Mouse (Mus musculus) urinary bladder, adult 2 months (tissue): ENCODE data around the gene Ikzf2. TPM values are rescaled to one million over a fixed set of nuclear protein-coding genes. Genes with fewer than 3 reads are reported as not detected.

Source experiments
- DNase-seq: peaks from one replicate; pipeline ENCODE4 v3.0.0; 2022; ENCODE audit warnings: low spot score
- polyA plus RNA-seq: library from polyadenylated mRNA; depleted of rRNA; stranded (reverse); fragments of >200 nt; gene quantifications from 2 replicates; pipeline ENCODE4 v1.2.3, GENCODE M21; 2012

Gene Ikzf2
- polyA plus RNA-seq, 1 experiment, result 14.0 TPM

DNA sequence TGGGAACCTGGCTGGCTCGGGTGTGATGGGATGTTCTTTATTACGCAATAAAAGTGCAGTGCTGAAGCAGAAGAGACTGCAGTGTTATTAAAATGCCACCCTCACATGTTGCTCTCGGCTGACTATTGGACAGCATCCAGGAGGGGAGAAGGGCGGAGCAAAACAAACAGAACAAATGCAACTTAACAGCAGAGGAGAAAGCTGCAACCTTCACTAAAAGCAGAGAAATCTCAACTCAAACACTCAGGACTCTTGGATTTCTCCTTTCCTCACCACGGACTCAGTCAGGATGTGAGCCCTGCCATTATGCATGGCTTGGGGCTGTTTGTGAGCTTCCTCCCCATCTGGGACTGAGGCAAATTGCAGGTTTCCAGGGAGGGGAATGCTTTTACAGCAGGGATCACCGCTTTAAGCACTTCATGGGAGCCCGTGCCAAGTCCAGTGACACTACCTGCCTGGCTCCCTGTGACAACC lies 95.7 kb downstream of the Ikzf2 start:
- DNase-seq, result no peak

- no peak for DNase-seq
These were observed 101.5 kb downstream of the Ikzf2 start for GRCm38 (mm10) chr1:69585546-69585945.

DNA sequence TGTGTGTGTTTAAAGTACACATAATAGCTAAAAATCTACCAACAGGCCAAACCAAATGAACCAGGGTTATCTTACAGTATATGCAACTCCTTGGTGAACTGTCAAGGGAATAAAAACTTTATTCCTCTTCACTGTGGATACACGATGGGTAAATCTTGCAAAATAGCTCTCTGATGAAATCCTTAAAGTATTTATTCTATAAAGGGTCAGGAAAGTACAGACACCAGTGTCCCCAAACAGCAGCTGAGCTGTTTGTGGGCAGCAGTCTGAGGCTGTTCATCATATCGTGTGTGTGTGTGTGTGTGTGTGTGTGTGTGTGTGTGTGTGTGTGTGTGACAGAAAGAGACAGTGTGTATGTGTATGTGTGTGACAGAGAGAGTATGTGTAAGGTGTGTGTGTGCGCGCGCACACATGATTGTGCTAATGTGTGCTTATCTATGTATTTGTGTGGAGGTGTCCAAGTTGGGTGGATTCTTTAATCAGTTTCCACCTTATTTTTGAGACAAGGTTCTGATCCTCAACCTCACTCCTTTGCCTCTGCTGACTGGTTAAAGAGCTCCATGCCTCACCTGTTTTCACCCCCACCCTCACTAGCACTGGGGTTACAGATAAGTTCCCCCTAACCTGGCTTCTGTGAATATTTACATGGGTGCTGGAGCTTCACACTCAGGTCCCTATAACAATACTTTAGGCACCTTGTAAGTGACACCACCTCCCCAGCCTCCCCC lies 102.9 kb downstream of the Ikzf2 start:
- no peak for DNase-seq

GRCm38 (mm10) chr1:69578917-69579316 lies 108.1 kb downstream of the Ikzf2 start:
- no peak for DNase-seq

GRCm38 (mm10) chr1:69559443-69560090 lies 127.5 kb downstream of the Ikzf2 start:
- DNase-seq, result no peak

- no peak for DNase-seq
These were observed 131.4 kb downstream of the Ikzf2 start for GRCm38 (mm10) chr1:69555636-69556151.

GRCm38 (mm10) chr1:69549987-69550386 lies 137.1 kb downstream of the Ikzf2 start:
- DNase-seq, result no peak

DNA sequence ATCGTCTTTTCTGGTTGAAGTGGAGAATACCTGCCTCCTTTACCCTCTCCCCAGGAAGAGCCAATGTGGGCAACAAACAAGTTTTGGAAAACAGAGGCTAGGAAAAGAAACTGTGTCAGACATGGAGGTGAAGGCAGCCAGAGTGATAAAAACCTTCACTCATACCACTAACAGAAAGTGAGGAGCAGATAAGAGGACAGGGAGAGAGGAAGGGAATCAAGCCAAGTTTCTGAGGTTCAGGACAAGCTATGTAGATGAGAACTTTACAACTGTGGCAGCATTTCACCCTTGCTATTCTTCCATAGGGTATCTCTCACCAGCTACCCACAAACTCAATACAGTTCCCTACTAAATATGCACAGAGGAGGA lies 141.2 kb downstream of the Ikzf2 start:
- DNase-seq, result no peak

- no peak for DNase-seq
These were observed 141.7 kb downstream of the Ikzf2 start for GRCm38 (mm10) chr1:69545217-69545884.

DNA sequence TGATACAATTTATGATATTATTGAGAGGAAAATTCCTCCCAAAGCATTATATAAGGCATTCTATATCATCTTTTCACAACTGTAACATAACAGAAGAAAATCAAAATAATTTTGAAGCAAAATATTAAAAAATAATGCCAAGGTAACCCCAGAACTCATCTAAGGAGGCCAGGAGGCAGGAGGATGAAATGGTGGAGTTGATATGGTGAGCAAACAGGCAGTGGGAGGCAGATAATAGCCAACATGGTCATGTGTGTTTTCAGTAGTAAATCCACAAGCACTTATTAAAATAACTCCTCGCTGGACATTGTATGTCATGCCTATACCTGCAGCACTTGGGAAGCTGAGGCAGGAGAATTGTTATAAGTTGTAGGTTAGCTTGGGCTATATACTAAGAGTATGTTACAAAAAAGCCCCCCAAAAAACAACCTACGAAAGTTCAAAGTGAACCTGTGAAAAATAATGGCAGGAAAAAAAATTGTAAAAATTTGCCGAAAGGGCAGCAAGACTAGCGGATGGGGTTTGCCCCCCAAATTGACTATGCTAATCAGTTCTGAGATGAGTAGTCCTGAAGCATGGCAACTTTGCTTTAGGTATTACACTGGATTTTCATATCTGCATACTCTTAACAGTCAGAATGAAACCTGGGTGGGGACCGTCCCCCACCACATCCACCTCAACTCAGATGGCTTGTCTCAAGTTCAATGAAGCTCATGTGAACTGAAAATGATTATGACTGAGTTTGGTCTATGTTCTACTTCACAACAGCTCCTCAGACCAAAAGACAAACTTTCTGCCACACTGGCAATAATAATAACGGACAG lies 143.1 kb downstream of the Ikzf2 start:
- DNase-seq, result no peak

GRCm38 (mm10) chr1:69542546-69542945 lies 144.5 kb downstream of the Ikzf2 start:
- no peak for DNase-seq

GRCm38 (mm10) chr1:69538663-69539062 lies 148.4 kb downstream of the Ikzf2 start:
- DNase-seq, result no peak

DNA sequence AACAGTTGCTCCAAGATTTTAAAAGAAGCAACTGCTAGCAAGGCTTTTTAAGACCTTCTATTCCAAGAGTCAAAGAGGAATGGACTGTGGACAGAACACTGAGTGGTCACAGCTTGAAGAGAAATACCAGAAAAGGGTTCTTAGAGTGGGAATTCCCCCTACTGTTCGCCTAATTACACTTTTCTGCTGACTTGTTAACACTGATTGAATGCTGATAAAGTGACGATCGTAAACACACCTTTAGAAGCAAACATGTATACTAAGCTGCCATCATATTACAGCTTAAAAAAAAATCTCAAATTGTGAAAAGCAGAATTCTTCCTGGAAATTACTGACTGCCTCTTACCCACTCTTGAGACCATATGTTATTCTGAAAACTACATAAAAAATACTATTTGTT lies 149.4 kb downstream of the Ikzf2 start:
- DNase-seq, result no peak

GRCm38 (mm10) chr1:69535507-69535906 lies 151.5 kb downstream of the Ikzf2 start:
- no peak for DNase-seq

DNA sequence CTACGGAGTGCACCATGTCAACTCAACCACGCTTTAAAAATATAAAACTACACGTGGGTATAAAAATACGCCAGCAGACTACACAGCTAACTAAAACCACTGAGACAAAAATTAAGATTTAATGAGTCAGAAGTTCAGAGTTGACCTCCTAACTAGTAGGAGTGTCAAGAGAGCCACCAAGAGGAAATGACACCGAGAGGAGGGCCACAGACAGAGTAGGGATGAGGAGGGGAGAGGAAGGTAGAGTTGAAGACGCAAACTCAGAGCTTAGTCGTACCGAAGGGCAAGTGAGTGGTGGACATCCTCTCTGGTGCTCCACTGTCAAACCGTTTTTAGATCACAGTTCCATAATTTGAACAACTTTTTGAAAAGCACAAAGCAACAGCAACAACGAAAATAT lies 154.0 kb downstream of the Ikzf2 start:
- DNase-seq, result no peak

- no peak for DNase-seq
These were observed 158.3 kb downstream of the Ikzf2 start for GRCm38 (mm10) chr1:69528696-69529095.

DNA sequence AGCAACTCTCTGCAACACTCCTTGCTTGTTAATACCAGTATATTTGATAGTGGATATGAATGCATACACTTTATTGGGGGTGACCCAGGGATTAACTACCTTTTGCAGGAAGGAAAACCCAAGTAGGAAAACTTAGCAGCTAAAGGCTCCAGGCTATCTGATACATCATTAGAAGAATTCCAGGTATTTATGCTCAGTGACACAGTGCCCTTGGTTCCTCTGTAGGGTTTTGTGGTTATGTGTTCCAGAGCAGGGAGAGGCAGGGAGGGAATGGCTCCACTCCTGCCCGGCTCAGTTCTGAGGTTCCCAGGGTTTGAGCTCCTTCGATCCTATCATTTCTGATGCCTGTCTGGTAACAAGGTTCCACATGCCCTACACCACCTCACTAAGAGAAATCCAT lies 165.4 kb downstream of the Ikzf2 start:
- no peak for DNase-seq

DNA sequence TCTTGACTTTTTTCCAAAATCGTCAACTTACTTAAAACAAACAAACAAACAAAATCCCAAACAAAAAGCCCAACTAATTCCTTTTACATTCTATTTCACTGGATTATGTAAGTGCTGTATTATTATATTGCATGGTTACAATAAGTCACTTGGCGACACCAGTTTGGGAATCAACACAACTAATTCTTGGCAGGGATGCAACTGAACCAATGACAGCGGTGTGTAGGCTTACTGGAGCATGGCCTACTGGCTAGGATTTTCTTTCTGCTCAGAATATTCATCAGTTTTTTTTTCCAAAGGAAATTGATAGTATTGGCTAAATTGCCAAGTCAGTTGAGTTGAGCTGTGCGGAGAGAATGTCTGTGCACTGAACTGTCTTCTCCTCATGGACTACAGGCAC lies 167.7 kb downstream of the Ikzf2 start:
- no peak for DNase-seq

GRCm38 (mm10) chr1:69518012-69518411 lies 169.0 kb downstream of the Ikzf2 start:
- no peak for DNase-seq

DNA sequence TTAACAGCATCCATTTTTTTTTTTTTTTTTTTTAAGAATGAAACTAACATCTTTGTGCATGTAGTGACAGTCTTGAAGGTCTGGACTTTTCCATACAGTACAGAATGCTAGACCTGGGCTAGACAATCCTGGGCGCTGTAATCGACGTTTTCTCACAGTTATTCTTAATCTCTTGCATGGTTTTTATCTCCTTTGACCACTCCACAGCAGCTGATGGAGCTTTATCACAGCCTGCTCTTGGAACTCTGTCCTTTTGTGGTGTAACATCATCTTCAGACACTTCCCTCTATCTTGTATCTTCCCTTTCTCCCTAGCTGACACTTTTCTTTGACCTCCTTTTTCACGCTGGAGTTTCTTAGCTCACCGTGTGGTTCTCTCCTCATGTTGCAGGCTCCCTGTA lies 170.9 kb downstream of the Ikzf2 start:
- no peak for DNase-seq

- no peak for DNase-seq
These were observed 173.3 kb downstream of the Ikzf2 start for GRCm38 (mm10) chr1:69513595-69514250.
